Mouse (Mus musculus) neural tube, embryonic 13.5 days (tissue): ENCODE results near the gene Rell1. TPM values are rescaled to one million over a fixed set of nuclear protein-coding genes. Genes with fewer than 3 reads are reported as not detected.
"Not testable (repeated sequence)": the region's sequence is repeated elsewhere in the genome, so short reads cannot be mapped to it uniquely, and the experiment has no call there.

Experiments
- ATAC-seq: fragments of 200-750 bp; cut with Nextera tagmentation; 2 replicates; pipeline ENCODE4 v1.8.0; 2017; ENCODE audit warnings: low read depth, mild to moderate bottlenecking, moderate TSS enrichment, moderate library complexity
- H3K27ac ChIP-seq: fragments of 300-500 bp; sonication (generic); replicated peaks from 2 replicates; pipeline ENCODE4 v1.5.1; 2015; ENCODE audit warnings: moderate library complexity, mild to moderate bottlenecking, inconsistent platforms
- H3K27me3 ChIP-seq: fragments of 300-500 bp; sonication (generic); 2 replicates; pipeline ENCODE4 v1.6.1; 2015; ENCODE audit warnings: mild to moderate bottlenecking, inconsistent platforms
- H3K36me3 ChIP-seq: fragments of 300-500 bp; sonication (generic); 2 replicates; pipeline ENCODE4 v1.6.1; 2015; ENCODE audit warnings: mild to moderate bottlenecking, inconsistent platforms
- H3K4me1 ChIP-seq: fragments of 300-500 bp; sonication (generic); replicated peaks from 2 replicates; pipeline ENCODE4 v1.6.1; 2015; ENCODE audit warnings: inconsistent platforms
- H3K4me2 ChIP-seq: fragments of 300-500 bp; sonication (generic); 2 replicates; pipeline ENCODE4 v1.6.1; 2015; ENCODE audit warnings: inconsistent platforms, mild to moderate bottlenecking, moderate library complexity
- H3K4me3 ChIP-seq: fragments of 300-500 bp; sonication (generic); 2 replicates; pipeline ENCODE4 v1.5.1; 2015; ENCODE audit warnings: mild to moderate bottlenecking, inconsistent platforms
- H3K9ac ChIP-seq: fragments of 300-500 bp; sonication (generic); 2 replicates; pipeline ENCODE4 v1.6.1; 2015; ENCODE audit warnings: moderate library complexity, mild to moderate bottlenecking, inconsistent platforms
- H3K9me3 ChIP-seq: fragments of 300-500 bp; sonication (generic); 2 replicates; pipeline ENCODE4 v1.6.1; 2016; ENCODE audit warnings: inconsistent platforms
- WGBS: fragments of 180-500 bp; shearing (Covaris S2); methylation state at CpG from one replicate; pipeline ENCODE4 v1.1.7; 2015; 5-methylcytosine and 5-hydroxymethylcytosine counted together
- polyA plus RNA-seq: library from polyadenylated mRNA; unstranded; fragments of >200 nt; fragmentation: Nextera tagmentation; extraction: Ambion mirVana; gene quantifications from 2 replicates; pipeline ENCODE4 v1.2.1, GENCODE M21; 2015

The Rell1 gene
- polyA plus RNA-seq, 1 experiment from 2014 or later = 11.7 TPM

GRCm38 (mm10) chr5:63916457-63917139, 52.1 kb downstream of the Rell1 start:
- ATAC-seq = no peak
- Histone ChIP-seq H3K27ac (no peak overlapping the region), H3K27me3 (no peaks in the 10 kb centered on the region), H3K36me3 (no peaks in the 10 kb centered on the region), H3K4me2 (no peak overlapping the region), H3K4me3 (no peak overlapping the region), H3K9ac (no peak overlapping the region), H3K4me1 (no peaks in the 10 kb centered on the region), H3K9me3 (no peaks in the 10 kb centered on the region)
- 92% methylated on average over 10 of the region's 10 CpGs for WGBS

DNA sequence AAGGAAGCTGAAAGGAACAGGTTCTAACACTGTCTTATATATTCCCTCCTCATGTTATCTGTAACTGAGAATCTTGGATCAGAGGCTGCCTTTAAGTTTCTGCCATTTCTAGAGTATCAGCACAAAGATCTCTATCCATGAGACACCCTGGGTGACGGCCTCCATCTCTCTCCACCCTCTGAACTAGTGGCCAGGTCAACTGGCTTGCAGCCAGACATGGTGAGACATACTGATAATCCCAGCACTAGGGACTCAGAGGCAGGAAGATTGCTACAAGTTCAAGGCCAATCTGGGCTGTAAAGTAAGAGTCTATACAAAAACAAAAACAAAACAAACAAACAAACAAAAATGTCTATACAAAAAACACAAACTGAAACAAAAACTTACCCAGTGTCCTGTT, 53.8 kb downstream of the Rell1 start:
- WGBS = 75% methylated on average over 1 of the region's 1 CpGs
- Histone ChIP-seq H3K27ac (no peak overlapping the region), H3K4me1 (no peaks in the 10 kb centered on the region), H3K27me3 (no peaks in the 10 kb centered on the region), H3K4me3 (no peak overlapping the region), H3K36me3 (no peaks in the 10 kb centered on the region), H3K9ac (no peak overlapping the region), H3K9me3 (no peaks in the 10 kb centered on the region), H3K4me2 (no peak overlapping the region)
- ATAC-seq = no peak

- no peak for ATAC-seq
- WGBS = 89% methylated on average over 10 of the region's 10 CpGs
- Histone ChIP-seq H3K27me3 (no peaks in the 10 kb centered on the region), H3K4me1 (peaks cover 6% of the 10 kb centered on the region; the same call in 1 of the 2 replicates), H3K27ac (no peak overlapping the region), H3K9ac (no peak overlapping the region), H3K4me3 (no peak overlapping the region), H3K4me2 (no peak overlapping the region), H3K36me3 (no peaks in the 10 kb centered on the region), H3K9me3 (no peaks in the 10 kb centered on the region)
Observed at GRCm38 (mm10) chr5:63910171-63910960, 58.3 kb downstream of the Rell1 start.

- no peaks in the 10 kb centered on the region for H3K36me3 ChIP-seq
- no peak overlapping the region for H3K9ac ChIP-seq
- no peaks in the 10 kb centered on the region for H3K9me3 ChIP-seq
- 65% methylated on average over 4 of the region's 4 CpGs for WGBS
- H3K27ac ChIP-seq = no peak overlapping the region
- H3K4me1 ChIP-seq = peaks cover 6% of the 10 kb centered on the region; the same call in 1 of the 2 replicates
- ATAC-seq = no peak
- no peak overlapping the region for H3K4me3 ChIP-seq
- no peaks in the 10 kb centered on the region for H3K27me3 ChIP-seq
- no peak overlapping the region for H3K4me2 ChIP-seq
Observed at GRCm38 (mm10) chr5:63907513-63907912, 61.2 kb downstream of the Rell1 start.

GRCm38 (mm10) chr5:63906149-63907093, 62.3 kb downstream of the Rell1 start:
- ATAC-seq = peak; percentile 78
- 45% methylated on average over 13 of the region's 13 CpGs for WGBS
- peaks cover 6% of the 10 kb centered on the region; the same call in 1 of the 2 replicates for H3K4me1 ChIP-seq
- H3K9ac ChIP-seq = no peak overlapping the region
- no peaks in the 10 kb centered on the region for H3K27me3 ChIP-seq
- no peak overlapping the region for H3K4me2 ChIP-seq
- H3K4me3 ChIP-seq = no peak overlapping the region
- no peaks in the 10 kb centered on the region for H3K36me3 ChIP-seq
- no peaks in the 10 kb centered on the region for H3K9me3 ChIP-seq
- no peak overlapping the region for H3K27ac ChIP-seq

DNA sequence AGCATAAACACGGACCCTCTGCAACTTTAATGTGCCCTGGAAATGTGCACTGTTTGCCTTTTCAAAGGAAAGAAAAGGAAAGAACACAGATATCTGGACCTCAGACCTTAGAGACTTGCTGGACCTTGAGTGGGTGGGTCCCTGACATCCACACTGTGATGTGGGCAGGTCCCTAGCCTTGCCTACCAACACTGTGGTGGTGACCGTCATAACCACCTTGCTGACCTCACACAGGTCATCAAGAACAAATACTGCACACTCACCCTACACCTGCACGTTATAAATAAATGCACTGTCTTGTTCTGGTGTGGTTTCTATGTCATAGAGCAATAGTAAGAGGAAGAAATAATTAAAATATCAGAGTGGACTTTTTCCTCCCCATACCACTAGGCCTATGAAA, 65.4 kb downstream of the Rell1 start:
- Histone ChIP-seq H3K4me3 (no peak overlapping the region), H3K27me3 (no peaks in the 10 kb centered on the region), H3K36me3 (no peaks in the 10 kb centered on the region), H3K27ac (no peak overlapping the region), H3K4me1 (peaks cover 6% of the 10 kb centered on the region; the same call in 1 of the 2 replicates), H3K9ac (no peak overlapping the region), H3K4me2 (no peak overlapping the region), H3K9me3 (no peaks in the 10 kb centered on the region)
- WGBS = 82% methylated on average over 3 of the region's 3 CpGs
- ATAC-seq = no peak

DNA sequence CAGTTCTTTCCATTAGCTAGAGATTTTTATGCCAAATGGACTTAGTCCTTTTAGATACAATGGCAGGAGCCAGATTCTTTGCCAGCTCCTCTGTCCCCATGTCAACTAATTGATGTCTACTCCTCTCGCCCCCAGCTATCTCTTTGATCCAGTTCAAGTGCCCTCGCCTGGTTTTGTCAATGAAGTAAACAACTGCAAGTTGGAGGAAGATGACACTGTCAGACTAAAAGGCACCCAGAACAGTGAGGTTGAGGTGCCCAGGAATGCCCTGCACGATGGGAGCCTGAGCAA, 70.9 kb downstream of the Rell1 start:
- Histone ChIP-seq H3K4me1 (no peaks in the 10 kb centered on the region), H3K27ac (no peak overlapping the region), H3K36me3 (no peaks in the 10 kb centered on the region), H3K9me3 (no peaks in the 10 kb centered on the region), H3K27me3 (no peaks in the 10 kb centered on the region), H3K9ac (no peak overlapping the region), H3K4me2 (no peak overlapping the region), H3K4me3 (no peak overlapping the region)
- no peak for ATAC-seq
- 80% methylated on average over 3 of the region's 3 CpGs for WGBS

- not testable (repeated sequence) for H3K27me3 ChIP-seq, ATAC-seq, H3K9ac ChIP-seq, H3K4me2 ChIP-seq, H3K9me3 ChIP-seq, H3K27ac ChIP-seq, H3K36me3 ChIP-seq, H3K4me3 ChIP-seq, H3K4me1 ChIP-seq
- WGBS = 94% methylated on average over 5 of the region's 5 CpGs
Observed at GRCm38 (mm10) chr5:63897001-63897819, 71.5 kb downstream of the Rell1 start.

DNA sequence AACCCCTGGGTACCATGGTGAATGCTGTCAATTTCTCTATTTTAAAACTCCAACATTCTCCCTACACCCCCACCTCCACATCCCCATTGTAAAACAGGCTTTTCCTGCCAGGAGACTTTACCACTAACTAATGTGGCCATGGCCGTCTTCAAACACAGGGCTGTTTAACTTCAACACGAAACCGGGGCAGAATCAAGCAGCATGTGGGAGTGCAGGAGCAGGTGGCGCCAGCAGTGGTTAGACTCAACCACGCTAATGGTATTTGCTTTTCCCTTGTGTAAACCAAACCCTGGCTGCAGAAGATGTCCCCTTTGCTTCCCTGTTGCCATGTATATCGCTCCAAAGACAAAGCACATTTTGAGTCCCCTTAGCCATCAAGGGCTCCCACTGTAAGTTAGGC, 76.8 kb downstream of the Rell1 start:
- no peaks in the 10 kb centered on the region for H3K4me1 ChIP-seq
- ATAC-seq = no peak
- 86% methylated on average over 6 of the region's 6 CpGs for whole genome bisulfite sequencing
- no peak overlapping the region for H3K4me3 ChIP-seq
- no peak overlapping the region for H3K27ac ChIP-seq
- H3K27me3 ChIP-seq = no peaks in the 10 kb centered on the region
- no peak overlapping the region for H3K9ac ChIP-seq
- no peaks in the 10 kb centered on the region for H3K9me3 ChIP-seq
- no peak overlapping the region for H3K4me2 ChIP-seq
- no peaks in the 10 kb centered on the region for H3K36me3 ChIP-seq

- Histone ChIP-seq H3K4me2 (no peak overlapping the region), H3K36me3 (no peaks in the 10 kb centered on the region), H3K27me3 (no peaks in the 10 kb centered on the region), H3K27ac (no peak overlapping the region), H3K4me3 (no peak overlapping the region), H3K9ac (no peak overlapping the region), H3K9me3 (no peaks in the 10 kb centered on the region), H3K4me1 (no peaks in the 10 kb centered on the region)
- ATAC-seq = no peak
- WGBS = 64% methylated on average over 4 of the region's 4 CpGs
Observed at GRCm38 (mm10) chr5:63891241-63891640, 77.5 kb downstream of the Rell1 start.

- H3K4me2 ChIP-seq = no peak overlapping the region
- no peak overlapping the region for H3K4me3 ChIP-seq
- no peak for ATAC-seq
- no peaks in the 10 kb centered on the region for H3K9me3 ChIP-seq
- no peak overlapping the region for H3K9ac ChIP-seq
- no peak overlapping the region for H3K27ac ChIP-seq
- WGBS = 97% methylated on average over 4 of the region's 4 CpGs
- H3K4me1 ChIP-seq = no peaks in the 10 kb centered on the region
- H3K36me3 ChIP-seq = no peaks in the 10 kb centered on the region
- no peaks in the 10 kb centered on the region for H3K27me3 ChIP-seq
Observed at GRCm38 (mm10) chr5:63887111-63887510, 81.6 kb downstream of the Rell1 start.
